Mouse (Mus musculus) left cerebral cortex, postnatal 25 days (tissue): ENCODE results near the gene Mamdc4. TPM values are rescaled to one million over a fixed set of nuclear protein-coding genes. Genes with fewer than 3 reads are reported as not detected.

Source experiments
- DNase-seq, 2 experiments: peaks; one replicate each; pipeline ENCODE4 v3.0.0; 2022; ENCODE audit warnings: low spot score in 2 of 2, mixed read lengths in 1 of 2
- intact Hi-C: fragments of 180-260 bp; cut with DNase I; formaldehyde crosslinking; loops from one replicate; pipeline ENCODE4 v1.15.1; 2025
- total RNA-seq, 2 experiments: library from RNA; stranded (reverse); gene quantifications; 2 replicates each; pipeline ENCODE4 v1.2.3; 2021

The Mamdc4 gene
- total RNA-seq, 2 experiments from 2014 or later, result 0.69 to 2.1 TPM

GRCm38 (mm10) chr2:25583571-25583970 lies 8.9 kb upstream of the Mamdc4 start:
- no peak for DNase-seq
- intact Hi-C loops, result no loop called here

GRCm38 (mm10) chr2:25583120-25583481 lies 8.5 kb upstream of the Mamdc4 start:
- no peak for DNase-seq
- intact Hi-C loops, result no loop called here

- intact Hi-C loops, result no loop called here
Measured at GRCm38 (mm10) chr2:25582466-25583119, 7.9 kb upstream of the Mamdc4 start.

GRCm38 (mm10) chr2:25581901-25582301 lies 7.3 kb upstream of the Mamdc4 start:
- DNase-seq, result peak in 1 of 2 experiments; percentile 63
- intact Hi-C loops, result no loop called here

More at GRCm38 (mm10) chr2:25582466-25583119, 7.9 kb upstream of the Mamdc4 start:
- DNase-seq, result peak; percentile 88 to 97

- intact Hi-C loops, result no loop called here
- peak; percentile 82 to 92 for DNase-seq
Measured at GRCm38 (mm10) chr2:25581294-25581864, 6.7 kb upstream of the Mamdc4 start, which contains the start of gene Ajm1. Gene Ajm1, minus strand, starts transcription at chr2:25581757.

GRCm38 (mm10) chr2:25580621-25581101 lies 6.0 kb upstream of the Mamdc4 start:
- peak; percentile 50 to 72 for DNase-seq
- intact Hi-C loops, result no loop called here

GRCm38 (mm10) chr2:25579737-25580460 lies 5.3 kb upstream of the Mamdc4 start:
- DNase-seq, result peak; percentile 59 to 71
- intact Hi-C loops, result no loop called here

GRCm38 (mm10) chr2:25578796-25579736 lies 4.4 kb upstream of the Mamdc4 start:
- no peak for DNase-seq
- intact Hi-C loops, result no loop called here

GRCm38 (mm10) chr2:25577951-25578795 lies 3.5 kb upstream of the Mamdc4 start:
- intact Hi-C loops, result no loop called here
- no peak for DNase-seq

GRCm38 (mm10) chr2:25576965-25577891 lies 2.6 kb upstream of the Mamdc4 start:
- intact Hi-C loops, result no loop called here
- peak; percentile 39 to 67 for DNase-seq

GRCm38 (mm10) chr2:25576028-25576850 lies 1.6 kb upstream of the Mamdc4 start:
- peak; percentile 45 to 88 for DNase-seq
- intact Hi-C loops, result no loop called here

GRCm38 (mm10) chr2:25575432-25576027 lies 885 bp upstream of the Mamdc4 start:
- DNase-seq, result no peak
- intact Hi-C loops, result no loop called here

- DNase-seq, result no peak
- intact Hi-C loops, result no loop called here
Measured at GRCm38 (mm10) chr2:25574136-25574535, 509 bp downstream of the Mamdc4 start.

GRCm38 (mm10) chr2:25573068-25573467 lies 1.6 kb downstream of the Mamdc4 start:
- DNase-seq, result no peak
- intact Hi-C loops, result no loop called here

- DNase-seq, result no peak
- intact Hi-C loops, result no loop called here
Measured at GRCm38 (mm10) chr2:25571221-25571620, 3.4 kb downstream of the Mamdc4 start.

- intact Hi-C loops, result no loop called here
- no peak for DNase-seq
Measured at GRCm38 (mm10) chr2:25569323-25569722, 5.3 kb downstream of the Mamdc4 start.
